Mouse (Mus musculus) cerebellum, postnatal 36 days (tissue): ENCODE data around the gene Tcf12.

Experiments used
- DNase-seq, 2 experiments: peaks; one replicate each; pipeline ENCODE4 v3.0.0; 2021 to 2022; ENCODE audit warnings: mixed read lengths in 2 of 2

Tcf12 gene

GRCm38 (mm10) chr9:71978886-71979285 lies 132.8 kb downstream of the Tcf12 start:
- no peak for DNase-seq

GRCm38 (mm10) chr9:71976034-71976433 lies 135.6 kb downstream of the Tcf12 start:
- DNase-seq, result peak; percentile 90

GRCm38 (mm10) chr9:71975141-71975540 lies 136.5 kb downstream of the Tcf12 start:
- DNase-seq, result no peak

GRCm38 (mm10) chr9:71974541-71974959 lies 137.1 kb downstream of the Tcf12 start:
- peak in 1 of 2 experiments; percentile 38 for DNase-seq

- no peak for DNase-seq
Measured at GRCm38 (mm10) chr9:71964039-71964438, 147.6 kb downstream of the Tcf12 start.

GRCm38 (mm10) chr9:71960026-71960396 lies 151.7 kb downstream of the Tcf12 start:
- DNase-seq, result no peak

GRCm38 (mm10) chr9:71959259-71960025 lies 152.2 kb downstream of the Tcf12 start:
- DNase-seq, result no peak

GRCm38 (mm10) chr9:71953217-71953616 lies 158.5 kb downstream of the Tcf12 start:
- no peak for DNase-seq

- DNase-seq, result no peak
Measured at GRCm38 (mm10) chr9:71952621-71953076, 159.0 kb downstream of the Tcf12 start.

- DNase-seq, result no peak
Measured at GRCm38 (mm10) chr9:71951926-71952325, 159.7 kb downstream of the Tcf12 start.

GRCm38 (mm10) chr9:71951341-71951740 lies 160.3 kb downstream of the Tcf12 start:
- DNase-seq, result no peak

GRCm38 (mm10) chr9:71944801-71945200 lies 166.9 kb downstream of the Tcf12 start:
- no peak for DNase-seq

GRCm38 (mm10) chr9:71942424-71942823 lies 169.2 kb downstream of the Tcf12 start:
- DNase-seq, result no peak

GRCm38 (mm10) chr9:71940016-71940415 lies 171.7 kb downstream of the Tcf12 start:
- no peak for DNase-seq

- DNase-seq, result no peak
Measured at GRCm38 (mm10) chr9:71936199-71936598, 175.5 kb downstream of the Tcf12 start.

GRCm38 (mm10) chr9:71934833-71935232 lies 176.8 kb downstream of the Tcf12 start:
- DNase-seq, result no peak

- DNase-seq, result no peak
Measured at GRCm38 (mm10) chr9:71931965-71932364, 179.7 kb downstream of the Tcf12 start.

GRCm38 (mm10) chr9:71931358-71931715 lies 180.3 kb downstream of the Tcf12 start:
- no peak for DNase-seq

GRCm38 (mm10) chr9:71930431-71931357 lies 181.0 kb downstream of the Tcf12 start:
- no peak for DNase-seq

- DNase-seq, result no peak
Measured at GRCm38 (mm10) chr9:71916662-71916953, 195.1 kb downstream of the Tcf12 start.

GRCm38 (mm10) chr9:71915871-71916661 lies 195.6 kb downstream of the Tcf12 start:
- DNase-seq, result no peak

GRCm38 (mm10) chr9:71906522-71906921 lies 205.1 kb downstream of the Tcf12 start:
- DNase-seq, result no peak

GRCm38 (mm10) chr9:71898852-71899251 lies 212.8 kb downstream of the Tcf12 start:
- DNase-seq, result no peak
